Mouse (Mus musculus) embryonic facial prominence, embryonic 13.5 days (tissue): ENCODE data around the gene Glrx5. TPM values are rescaled to one million over a fixed set of nuclear protein-coding genes. Genes with fewer than 3 reads are reported as not detected.

ENCODE experiments used
- ATAC-seq: fragments of 200-750 bp; cut with Nextera tagmentation; 2 replicates; pipeline ENCODE4 v1.8.0; 2017; ENCODE audit warnings: low read depth; ENCODE audit not compliant: insufficient number of reproducible peaks, insufficient read depth, low FRiP score, low TSS enrichment
- H3K27ac ChIP-seq: fragments of 300-500 bp; sonication (generic); 2 replicates; pipeline ENCODE4 v1.5.1; 2015; ENCODE audit warnings: moderate library complexity, mild to moderate bottlenecking, inconsistent platforms
- H3K27me3 ChIP-seq: fragments of 300-500 bp; sonication (generic); 2 replicates; pipeline ENCODE4 v1.6.1; 2015; ENCODE audit warnings: mild to moderate bottlenecking, inconsistent platforms
- H3K36me3 ChIP-seq: fragments of 300-500 bp; sonication (generic); 2 replicates; pipeline ENCODE4 v1.6.1; 2015; ENCODE audit warnings: mild to moderate bottlenecking, inconsistent platforms
- H3K4me1 ChIP-seq: fragments of 300-500 bp; sonication (generic); 2 replicates; pipeline ENCODE4 v1.6.1; 2015; ENCODE audit warnings: inconsistent platforms
- H3K4me2 ChIP-seq: fragments of 300-500 bp; sonication (generic); 2 replicates; pipeline ENCODE4 v1.6.1; 2015; ENCODE audit warnings: moderate library complexity, mild to moderate bottlenecking, inconsistent platforms
- H3K4me3 ChIP-seq: fragments of 300-500 bp; sonication (generic); 2 replicates; pipeline ENCODE4 v1.5.1; 2015; ENCODE audit warnings: mild to moderate bottlenecking, inconsistent platforms
- H3K9ac ChIP-seq: fragments of 300-500 bp; sonication (generic); 2 replicates; pipeline ENCODE4 v1.6.1; 2015; ENCODE audit warnings: mild to moderate bottlenecking, inconsistent platforms
- H3K9me3 ChIP-seq: fragments of 300-500 bp; sonication (generic); 2 replicates; pipeline ENCODE4 v1.6.1; 2016; ENCODE audit warnings: inconsistent platforms
- WGBS: fragments of 180-500 bp; shearing (Covaris S2); methylation state at CpG from one replicate; pipeline ENCODE4 v1.1.7; 2015; ENCODE audit warnings: mixed read lengths; 5-methylcytosine and 5-hydroxymethylcytosine counted together
- polyA plus RNA-seq: library from polyadenylated mRNA; unstranded; fragments of >200 nt; fragmentation: Nextera tagmentation; extraction: Ambion mirVana; gene quantifications from 2 replicates; pipeline ENCODE4 v1.2.1, GENCODE M21; 2015

Glrx5 gene
- 149 and 158 TPM in 2 replicates for polyA plus RNA-seq

DNA sequence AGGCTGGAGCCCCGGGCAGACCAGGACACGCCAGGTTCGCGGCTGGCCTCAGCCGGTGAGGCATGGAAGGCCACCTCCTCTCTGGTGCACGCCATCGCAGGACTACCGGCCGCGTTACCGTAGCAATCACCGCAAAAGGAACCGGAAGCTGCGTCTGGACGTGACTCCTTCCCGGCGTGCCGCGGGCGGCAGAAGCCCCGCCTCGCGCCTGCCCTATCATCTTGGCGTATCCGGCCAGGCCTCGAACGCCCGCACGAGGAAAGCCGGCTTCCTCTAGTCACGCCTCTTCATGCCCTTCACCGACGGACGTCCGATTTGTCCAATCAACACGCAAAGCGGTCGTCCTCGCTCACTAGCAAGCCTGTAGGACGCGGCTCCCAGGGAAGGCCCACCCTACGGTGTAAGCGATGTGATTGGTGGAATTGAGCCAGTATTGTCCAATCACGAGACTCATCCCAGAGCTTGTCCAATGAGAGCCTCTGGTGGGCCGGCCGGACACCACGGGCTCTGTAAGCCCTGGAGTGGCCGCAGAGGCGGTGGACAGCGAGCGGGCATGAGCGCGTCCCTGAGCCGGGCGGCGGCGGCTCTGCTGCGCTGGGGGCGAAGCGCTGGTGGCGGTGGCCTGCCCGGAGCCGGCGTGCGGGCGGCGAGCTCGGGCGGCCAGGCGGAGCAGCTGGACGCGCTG lies at the start of gene Glrx5:
Glrx5 (plus strand) TSS at position 542 of the 685 bp plus-strand sequence.
- ATAC-seq = peak; percentile 99
- H3K4me2 ChIP-seq = peak within 1 kb of the TSS; percentile 96
- peak within 1 kb of the TSS; percentile 96 for H3K4me3 ChIP-seq
- peaks cover 38% of the 10 kb centered on the region for H3K4me1 ChIP-seq
- peak within 1 kb of the TSS; percentile 91 for H3K9ac ChIP-seq
- peak within 1 kb of the TSS; percentile 80 for H3K27ac ChIP-seq
- H3K9me3 ChIP-seq = no peaks in the 10 kb centered on the region
- peaks cover 17% of the 10 kb centered on the region for H3K36me3 ChIP-seq
- no peaks in the 10 kb centered on the region for H3K27me3 ChIP-seq
- WGBS = under 1% methylated on average over 71 of the region's 72 CpGs

DNA sequence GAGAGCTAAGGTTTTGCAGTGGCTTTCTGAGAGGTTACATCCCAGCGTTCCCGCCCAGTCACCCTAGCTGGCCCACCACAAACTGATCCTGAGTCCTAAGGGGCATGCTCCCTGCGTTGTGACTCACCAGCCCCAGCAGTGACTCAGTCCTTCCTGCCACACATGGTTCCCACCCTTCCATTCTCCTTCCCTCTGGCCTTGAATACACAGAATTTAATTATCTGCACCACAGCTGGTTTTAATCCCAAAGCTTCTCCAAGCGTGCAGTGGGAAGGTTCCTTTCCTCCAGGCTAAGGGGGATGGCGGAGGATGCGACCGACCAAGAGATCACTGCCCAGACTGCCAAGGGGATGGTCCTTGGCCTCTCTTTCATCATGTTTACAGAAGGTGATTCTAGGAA lies 49.0 kb upstream of the Glrx5 start:
- Histone ChIP-seq H3K4me1 (peaks cover 27% of the 10 kb centered on the region), H3K27me3 (no peaks in the 10 kb centered on the region), H3K27ac (peak overlapping the region; percentile 77), H3K9ac (no peak overlapping the region), H3K9me3 (no peaks in the 10 kb centered on the region), H3K4me3 (no peak overlapping the region), H3K4me2 (no peak overlapping the region), H3K36me3 (no peaks in the 10 kb centered on the region)
- 0 out of 2 replicates have a peak, but pooled peaks have one; percentile 27 for ATAC-seq
- 28% methylated on average over 7 of the region's 7 CpGs for WGBS

DNA sequence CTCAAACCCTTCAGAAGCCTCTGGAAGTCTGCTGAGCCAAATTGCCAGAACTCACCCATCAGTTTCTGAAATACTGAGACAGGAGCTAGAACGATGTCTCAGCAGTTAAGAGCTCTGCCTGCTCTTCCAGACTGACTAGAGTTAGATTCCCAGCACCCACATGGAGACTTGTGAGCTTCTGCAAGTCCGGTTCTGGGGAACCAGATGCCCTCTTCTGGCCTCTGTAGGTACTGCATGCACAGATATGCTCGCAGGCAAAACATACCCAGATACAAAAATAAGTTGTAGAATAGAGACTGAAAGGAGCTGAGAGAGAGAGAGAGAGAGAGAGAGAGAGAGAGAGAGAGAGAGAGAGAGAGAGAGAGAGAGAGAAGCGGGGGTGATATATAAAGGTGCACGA lies 47.4 kb upstream of the Glrx5 start:
- Histone ChIP-seq H3K4me2 (no peak overlapping the region), H3K36me3 (no peaks in the 10 kb centered on the region), H3K4me3 (no peak overlapping the region), H3K9ac (no peak overlapping the region), H3K4me1 (peaks cover 17% of the 10 kb centered on the region), H3K27me3 (no peaks in the 10 kb centered on the region), H3K9me3 (no peaks in the 10 kb centered on the region), H3K27ac (no peak overlapping the region)
- 77% methylated on average over 5 of the region's 5 CpGs for WGBS
- no peak for ATAC-seq

DNA sequence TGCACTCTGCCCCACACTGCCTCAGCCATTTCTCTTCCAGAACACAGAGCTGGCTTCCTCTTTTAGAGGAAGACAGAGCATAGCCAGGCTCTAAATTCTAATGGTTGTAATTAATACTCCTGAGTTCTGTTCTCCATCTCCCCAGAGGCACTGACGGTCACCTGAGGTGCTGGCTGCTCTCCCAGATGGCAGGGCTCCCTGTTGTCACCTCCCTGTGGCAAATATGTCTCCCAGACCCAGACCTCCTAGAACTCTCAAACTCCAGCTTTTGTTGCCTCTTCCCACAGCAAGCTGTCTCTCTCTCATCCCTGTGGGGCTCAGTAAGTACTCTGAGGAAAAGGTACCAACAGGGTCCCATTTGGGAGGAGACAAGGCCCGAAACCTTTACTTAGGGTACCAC lies 46.5 kb upstream of the Glrx5 start:
- Histone ChIP-seq H3K27ac (no peak overlapping the region), H3K4me2 (no peak overlapping the region), H3K9ac (no peak overlapping the region), H3K36me3 (no peaks in the 10 kb centered on the region), H3K4me3 (no peak overlapping the region), H3K4me1 (peaks cover 17% of the 10 kb centered on the region), H3K27me3 (no peaks in the 10 kb centered on the region), H3K9me3 (no peaks in the 10 kb centered on the region)
- no peak for ATAC-seq
- 89% methylated on average over 2 of the region's 2 CpGs for WGBS

DNA sequence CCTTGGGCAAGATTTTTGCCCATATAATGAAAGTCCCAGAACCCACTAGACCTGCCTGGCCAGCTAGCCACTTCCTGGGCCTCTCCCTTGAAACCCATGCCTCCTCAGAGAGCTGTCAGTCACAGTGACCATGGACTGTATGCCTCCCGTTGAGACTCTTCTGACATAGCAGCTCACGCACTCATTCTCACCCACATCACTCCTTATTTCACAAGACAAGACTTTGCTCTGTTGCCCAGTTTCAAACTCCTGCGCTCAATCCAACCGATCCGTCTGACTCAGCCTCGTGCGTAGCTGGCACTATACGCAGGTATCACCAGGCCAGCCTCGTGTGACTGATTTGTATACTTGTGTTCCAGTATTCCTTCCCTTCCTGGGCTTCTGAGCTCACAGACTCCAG lies 45.7 kb upstream of the Glrx5 start:
- Histone ChIP-seq H3K36me3 (no peaks in the 10 kb centered on the region), H3K9ac (no peak overlapping the region), H3K4me3 (no peak overlapping the region), H3K27me3 (no peaks in the 10 kb centered on the region), H3K9me3 (no peaks in the 10 kb centered on the region), H3K4me2 (no peak overlapping the region), H3K27ac (no peak overlapping the region), H3K4me1 (peaks cover 17% of the 10 kb centered on the region)
- no peak for ATAC-seq
- 89% methylated on average over 9 of the region's 9 CpGs for WGBS

DNA sequence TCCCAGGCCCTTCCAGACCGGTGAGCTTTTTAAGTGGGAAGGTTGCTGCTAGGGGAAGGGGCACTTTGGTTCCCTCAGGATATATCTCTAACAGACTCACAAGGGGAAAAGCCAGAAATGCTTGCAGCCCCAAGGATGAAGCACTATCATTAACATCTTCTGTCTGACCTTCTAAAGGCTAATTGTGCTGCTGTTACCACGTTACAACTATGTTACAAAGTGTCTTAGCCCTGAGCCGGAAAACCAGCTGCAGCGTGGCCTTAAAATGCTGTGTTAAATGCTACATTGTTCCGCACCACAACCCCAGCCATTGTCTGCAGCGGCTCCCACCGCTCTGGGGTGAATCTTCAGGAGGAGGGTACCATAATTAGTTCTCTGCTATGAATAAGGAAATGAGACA lies 44.6 kb upstream of the Glrx5 start:
- Histone ChIP-seq H3K27me3 (no peaks in the 10 kb centered on the region), H3K4me2 (no peak overlapping the region), H3K36me3 (no peaks in the 10 kb centered on the region), H3K4me3 (no peak overlapping the region), H3K9ac (no peak overlapping the region), H3K27ac (no peak overlapping the region), H3K4me1 (peaks cover 13% of the 10 kb centered on the region), H3K9me3 (no peaks in the 10 kb centered on the region)
- WGBS = 42% methylated on average over 7 of the region's 7 CpGs
- ATAC-seq = no peak

DNA sequence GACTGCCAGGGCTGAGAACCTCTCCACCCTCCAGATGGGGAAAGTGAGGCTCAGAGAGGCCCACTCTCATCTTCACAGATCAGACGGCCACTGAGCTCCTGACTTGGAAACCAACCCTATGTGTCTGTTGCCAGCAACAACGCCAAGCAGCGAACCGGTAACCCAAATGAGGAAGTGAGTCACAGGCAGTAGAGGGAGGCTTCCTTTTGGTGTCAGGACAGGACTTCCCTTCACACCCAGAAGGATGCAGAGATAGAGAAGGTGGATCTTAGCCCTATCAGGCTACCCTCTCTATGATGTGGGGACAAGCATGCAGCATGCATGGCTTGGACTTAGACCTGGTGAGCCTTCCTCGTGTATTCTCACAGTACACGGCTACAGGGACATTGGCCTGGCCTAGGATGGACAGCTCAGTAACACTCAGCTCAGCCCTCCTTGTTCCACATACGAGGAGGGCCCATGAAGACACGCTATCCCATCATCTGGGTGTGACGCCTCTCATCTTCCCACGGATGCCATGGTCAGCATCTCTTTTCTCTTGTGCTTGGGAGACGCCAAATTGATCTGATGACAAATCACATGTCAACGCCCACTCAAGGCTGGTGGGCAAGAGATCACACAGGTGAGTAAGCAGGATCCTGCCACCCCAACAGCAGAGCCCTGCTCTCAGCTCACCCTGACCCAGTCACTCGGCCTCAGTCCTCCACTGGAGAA lies 41.6 kb upstream of the Glrx5 start:
- H3K27ac ChIP-seq = no peak overlapping the region
- peaks cover 5% of the 10 kb centered on the region; the same call in 1 of the 2 replicates for H3K27me3 ChIP-seq
- no peak overlapping the region for H3K9ac ChIP-seq
- H3K4me1 ChIP-seq = no peaks in the 10 kb centered on the region
- H3K4me3 ChIP-seq = no peak overlapping the region
- H3K4me2 ChIP-seq = no peak overlapping the region
- H3K36me3 ChIP-seq = no peaks in the 10 kb centered on the region
- WGBS = 91% methylated on average over 13 of the region's 13 CpGs
- no peaks in the 10 kb centered on the region for H3K9me3 ChIP-seq
- no peak for ATAC-seq

DNA sequence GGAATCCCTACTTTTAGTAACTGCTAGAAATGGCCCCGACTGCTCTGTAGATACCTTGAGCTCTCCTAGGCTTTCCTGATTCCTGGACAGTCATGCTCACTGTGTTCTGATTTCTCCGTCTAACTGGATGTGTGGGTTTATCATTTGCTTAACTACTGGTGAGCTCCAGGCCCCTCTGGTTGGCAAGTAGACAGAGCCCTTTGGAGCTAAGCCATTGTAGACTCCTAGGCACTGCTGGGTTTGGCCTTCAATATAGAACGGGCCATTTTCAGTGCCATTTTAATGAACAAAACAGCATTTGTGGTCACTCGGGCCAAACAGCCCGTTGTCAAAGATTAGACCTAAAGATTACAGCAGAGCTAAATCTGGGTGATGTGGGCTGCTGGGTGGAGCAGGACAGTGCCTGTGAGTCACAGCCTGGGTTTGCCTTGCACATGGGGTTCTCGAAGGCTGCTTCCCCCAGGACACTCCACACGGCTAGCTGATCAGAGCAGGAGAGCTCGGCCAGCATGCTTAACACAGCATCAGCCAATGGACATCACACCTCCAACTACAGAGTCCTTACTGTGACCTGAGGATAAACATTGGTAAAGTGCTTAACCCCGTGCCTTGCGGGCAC lies 40.3 kb upstream of the Glrx5 start:
- H3K9me3 ChIP-seq = no peaks in the 10 kb centered on the region
- no peak for ATAC-seq
- H3K27ac ChIP-seq = no peak overlapping the region
- no peak overlapping the region for H3K9ac ChIP-seq
- H3K36me3 ChIP-seq = no peaks in the 10 kb centered on the region
- no peak overlapping the region for H3K4me3 ChIP-seq
- 84% methylated on average over 10 of the region's 10 CpGs for WGBS
- H3K4me1 ChIP-seq = no peaks in the 10 kb centered on the region
- H3K27me3 ChIP-seq = peaks cover 5% of the 10 kb centered on the region; the same call in 1 of the 2 replicates
- no peak overlapping the region for H3K4me2 ChIP-seq

DNA sequence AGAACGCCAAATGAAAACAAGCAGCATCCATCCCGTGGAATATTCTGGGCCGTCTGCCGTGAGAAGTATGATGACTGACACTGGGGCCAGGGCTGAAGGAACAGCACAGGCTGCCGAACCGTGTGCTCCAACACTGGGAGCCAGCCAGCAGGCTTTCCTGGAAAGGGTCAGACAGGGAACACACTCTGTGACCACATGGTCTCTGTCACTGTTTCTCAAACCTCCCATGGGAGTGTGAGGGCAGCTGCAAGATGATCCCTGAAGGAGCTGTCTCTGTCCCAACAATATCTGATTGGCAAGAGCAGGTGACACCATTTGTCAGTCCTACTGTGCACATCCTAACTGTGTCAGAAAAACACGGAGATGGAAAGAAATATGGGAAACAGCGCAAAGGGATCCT lies 39.6 kb upstream of the Glrx5 start:
- ATAC-seq = no peak; the same call in 1 of the 2 replicates
- no peak overlapping the region for H3K4me2 ChIP-seq
- H3K36me3 ChIP-seq = no peaks in the 10 kb centered on the region
- no peak overlapping the region for H3K4me3 ChIP-seq
- no peaks in the 10 kb centered on the region for H3K4me1 ChIP-seq
- WGBS = 77% methylated on average over 8 of the region's 8 CpGs
- H3K27me3 ChIP-seq = peaks cover 5% of the 10 kb centered on the region; the same call in 1 of the 2 replicates
- no peaks in the 10 kb centered on the region for H3K9me3 ChIP-seq
- no peak overlapping the region for H3K27ac ChIP-seq
- H3K9ac ChIP-seq = no peak overlapping the region

DNA sequence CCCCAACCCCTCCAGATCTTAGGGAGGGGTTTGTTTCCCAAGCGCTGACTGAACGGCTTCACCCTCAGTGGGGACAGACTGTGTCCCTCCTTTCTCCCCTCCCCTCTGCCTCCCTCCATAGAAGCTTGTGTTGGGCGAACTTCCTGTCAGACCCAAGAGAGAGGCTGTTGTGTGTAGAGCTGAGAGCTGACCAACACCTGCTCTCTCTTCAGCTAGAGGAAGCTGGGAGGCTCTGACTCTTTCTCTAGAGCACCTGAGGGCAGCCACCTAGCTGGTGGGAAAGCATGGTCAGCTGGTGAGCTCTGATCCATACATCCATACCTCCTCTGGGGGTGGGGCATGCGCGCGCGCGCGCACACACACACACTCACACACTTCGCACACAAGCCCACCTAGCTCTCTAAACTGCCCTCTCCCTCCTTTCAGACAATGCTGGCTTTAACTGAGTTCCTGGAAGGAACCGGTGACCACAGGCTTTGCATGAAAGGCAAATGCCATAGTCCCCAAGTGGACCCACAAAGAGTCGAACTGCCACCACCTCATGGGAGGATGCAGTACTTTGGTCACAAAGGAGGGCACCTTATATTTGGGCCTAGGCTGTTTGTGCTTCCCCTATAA lies 37.1 kb upstream of the Glrx5 start:
- WGBS = 85% methylated on average over 12 of the region's 12 CpGs
- Histone ChIP-seq H3K4me1 (peaks cover 6% of the 10 kb centered on the region), H3K27me3 (peaks cover 5% of the 10 kb centered on the region; the same call in 1 of the 2 replicates), H3K4me3 (no peak overlapping the region), H3K4me2 (no peak overlapping the region), H3K27ac (no peak overlapping the region), H3K9me3 (no peaks in the 10 kb centered on the region), H3K9ac (no peak overlapping the region), H3K36me3 (no peaks in the 10 kb centered on the region)
- ATAC-seq = no peak

DNA sequence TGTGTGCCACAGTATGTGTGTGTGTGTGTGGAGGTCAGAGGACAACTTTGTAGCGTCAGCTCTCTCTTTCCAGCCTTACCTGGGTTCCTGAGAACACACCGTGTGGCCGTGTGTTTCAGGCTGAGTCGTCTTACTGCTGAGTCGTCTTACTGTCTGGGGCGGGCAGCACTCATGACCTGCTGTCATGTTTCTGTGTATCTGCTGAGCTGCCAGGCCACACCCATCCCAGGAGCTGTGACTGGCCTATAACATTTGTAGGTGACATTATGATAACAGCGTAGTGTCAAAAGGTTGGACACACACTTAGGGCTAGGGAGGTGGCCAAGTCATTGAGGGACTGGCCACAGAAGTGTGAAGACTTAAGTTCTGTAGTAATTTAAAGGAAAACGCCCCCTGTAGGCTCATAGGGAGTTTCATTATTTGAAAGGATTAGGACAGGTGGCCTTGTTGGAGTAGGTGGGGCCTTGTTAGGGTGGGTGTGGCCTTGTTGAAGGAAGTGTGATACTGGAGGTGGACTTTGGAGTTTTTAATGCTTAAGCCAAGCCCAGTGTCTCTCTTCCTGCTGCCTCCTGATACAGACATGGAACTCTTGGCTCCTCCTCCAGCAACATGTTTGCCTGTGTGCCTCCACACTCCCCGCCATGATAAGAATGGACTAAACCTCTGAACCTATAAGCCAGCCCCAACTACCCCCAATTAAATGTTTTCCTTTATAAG lies 36.3 kb upstream of the Glrx5 start:
- WGBS = 78% methylated on average over 9 of the region's 9 CpGs
- Histone ChIP-seq H3K27me3 (peaks cover 5% of the 10 kb centered on the region; the same call in 1 of the 2 replicates), H3K4me2 (no peak overlapping the region), H3K4me1 (peaks cover 6% of the 10 kb centered on the region), H3K27ac (no peak overlapping the region), H3K9ac (no peak overlapping the region), H3K4me3 (no peak overlapping the region), H3K9me3 (no peaks in the 10 kb centered on the region), H3K36me3 (no peaks in the 10 kb centered on the region)
- ATAC-seq = no peak
